Mouse (Mus musculus) spleen, adult 2 months (tissue): ENCODE data around the gene Cdkn2d.

ENCODE experiments used
- CTCF ChIP-seq: fragments of 200-500 bp; IDR thresholded peaks from 2 replicates; pipeline ENCODE4 v1.5.1; 2011; ENCODE audit warnings: mild to moderate bottlenecking, inconsistent platforms; ENCODE audit not compliant: insufficient read depth, insufficient read length, insufficient replicate concordance; ENCODE audit errors: extremely low read depth
- POLR2A ChIP-seq: fragments of 200-500 bp; IDR thresholded peaks from 2 replicates; pipeline ENCODE4 v1.6.1; 2011; ENCODE audit warnings: low read depth, low read length, inconsistent platforms

DNA sequence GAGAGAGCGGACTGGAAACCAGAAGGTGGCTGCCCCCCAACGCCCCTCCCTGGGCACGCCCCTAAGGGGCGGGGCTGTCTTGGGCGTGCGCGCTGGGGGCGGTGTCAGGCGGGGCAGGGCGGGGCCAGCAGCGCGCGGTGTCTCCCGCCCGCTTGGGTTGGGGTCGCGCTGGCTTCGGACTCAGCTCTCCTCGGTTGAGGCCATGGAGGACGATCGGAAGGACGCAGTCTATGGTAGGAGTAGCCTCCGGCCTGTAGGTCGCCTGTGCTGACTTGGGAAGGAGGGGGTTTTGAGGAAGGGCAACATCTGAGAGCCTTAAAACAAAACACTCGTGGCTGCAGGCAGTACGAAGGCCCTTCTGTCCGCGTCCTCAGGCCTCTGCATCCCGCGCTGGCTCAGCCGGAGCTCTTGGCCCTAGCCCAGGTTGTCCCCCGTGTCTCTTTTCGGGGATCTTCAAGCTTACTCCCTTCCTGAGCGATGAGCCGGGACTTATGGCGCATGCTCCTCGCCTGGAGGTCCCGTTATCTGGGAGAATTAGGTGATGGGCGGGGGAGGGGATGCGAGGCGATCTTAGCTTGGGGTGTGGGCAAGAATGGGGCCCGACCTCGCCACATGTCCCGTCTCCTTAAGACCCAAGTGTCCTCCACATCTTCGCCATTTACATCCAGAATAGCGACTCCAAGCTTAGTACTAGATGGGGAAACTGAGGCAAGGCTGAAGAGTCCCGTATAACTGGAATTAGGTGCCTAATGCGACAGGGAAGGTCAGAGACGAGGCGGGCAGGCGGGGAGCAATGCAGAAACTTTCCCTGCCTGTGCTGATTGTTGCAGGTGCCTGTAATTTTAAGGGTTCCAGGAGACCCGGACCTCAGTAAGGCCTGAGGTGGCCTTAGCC, 29.7 kb upstream of the Cdkn2d start, which contains the start of gene Slc44a2:
- no peak for TF ChIP-seq CTCF
- peak; percentile 66 for TF ChIP-seq POLR2A
